Mouse (Mus musculus) heart, embryonic 11.5 days (tissue): ENCODE results near the gene Gpr153. TPM values are rescaled to one million over a fixed set of nuclear protein-coding genes. Genes with fewer than 3 reads are reported as not detected.

Experiments
- ATAC-seq: fragments of 200-750 bp; cut with Nextera tagmentation; replicated peaks from 2 replicates; pipeline ENCODE4 v1.8.0; 2017; ENCODE audit warnings: moderate library complexity; ENCODE audit not compliant: insufficient number of reproducible peaks, low FRiP score, low TSS enrichment
- H3K27ac ChIP-seq: fragments of 300-500 bp; sonication (generic); 2 replicates; pipeline ENCODE4 v1.5.1; 2014; ENCODE audit warnings: mild to moderate bottlenecking, low read depth, low read length
- H3K27me3 ChIP-seq: fragments of 300-500 bp; sonication (generic); 2 replicates; pipeline ENCODE4 v1.6.1; 2014; ENCODE audit warnings: mild to moderate bottlenecking, low read length, mixed read lengths; ENCODE audit not compliant: control insufficient read depth, insufficient read depth
- H3K36me3 ChIP-seq: fragments of 300-500 bp; sonication (generic); 2 replicates; pipeline ENCODE4 v1.6.1; 2014; ENCODE audit warnings: mild to moderate bottlenecking, low read length, moderate library complexity, mixed read lengths; ENCODE audit not compliant: control insufficient read depth, insufficient read depth
- H3K4me1 ChIP-seq: fragments of 300-500 bp; sonication (generic); 2 replicates; pipeline ENCODE4 v1.6.1; 2014; ENCODE audit warnings: low read length; ENCODE audit not compliant: control insufficient read depth, insufficient read depth
- H3K4me2 ChIP-seq: fragments of 300-500 bp; sonication (generic); 2 replicates; pipeline ENCODE4 v1.6.1; 2014; ENCODE audit warnings: mild to moderate bottlenecking, moderate library complexity
- H3K4me3 ChIP-seq: fragments of 300-500 bp; sonication (generic); 2 replicates; pipeline ENCODE4 v1.5.1; 2014; ENCODE audit warnings: low read depth, low read length
- H3K9ac ChIP-seq: fragments of 300-500 bp; sonication (generic); 2 replicates; pipeline ENCODE4 v1.6.1; 2014; ENCODE audit warnings: mild to moderate bottlenecking, low read depth, low read length, moderate library complexity
- H3K9me3 ChIP-seq: fragments of 300-500 bp; sonication (generic); replicated peaks from 2 replicates; pipeline ENCODE4 v1.6.1; 2016; ENCODE audit warnings: low read length; ENCODE audit not compliant: control insufficient read depth
- WGBS: fragments of 180-500 bp; shearing (Covaris S2); extraction: QIAGEN DNeasy Blood & Tissue Kit; methylation state at CpG from one replicate; pipeline ENCODE4 v1.1.7; 2014; ENCODE audit not compliant: insufficient replicate concordance; 5-methylcytosine and 5-hydroxymethylcytosine counted together
- polyA plus RNA-seq: library from polyadenylated mRNA; unstranded; fragments of >200 nt; fragmentation: Nextera tagmentation; extraction: Ambion mirVana; gene quantifications from 2 replicates; pipeline ENCODE4 v1.2.1, GENCODE M21; 2014

Gene Gpr153
- polyA plus RNA-seq, 1 experiment from 2014 or later = 7.8 TPM

DNA sequence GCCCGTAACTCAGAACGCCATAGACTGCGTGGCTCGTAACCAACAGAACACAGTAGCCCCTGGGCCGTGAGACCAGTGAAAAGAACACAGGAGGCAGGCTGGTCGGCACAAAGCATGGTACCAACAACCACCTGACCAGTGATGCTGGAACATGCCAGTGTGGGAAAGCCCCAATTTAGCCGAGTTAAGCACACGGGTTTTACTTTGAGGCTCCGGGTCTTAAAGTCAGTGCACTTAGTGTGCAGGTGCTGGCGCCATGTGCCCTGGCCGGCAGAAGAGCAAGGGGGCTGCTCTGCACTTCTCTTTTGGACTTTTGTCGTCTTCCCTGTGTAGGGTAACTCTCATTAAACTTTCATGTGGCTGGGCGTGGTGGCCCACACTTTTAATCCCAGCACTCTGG is 4.1 kb upstream of the Gpr153 start:
- Histone ChIP-seq H3K36me3 (no peaks in the 10 kb centered on the region; the same call in 1 of the 2 replicates), H3K4me2 (no peak overlapping the region), H3K27ac (no peak overlapping the region), H3K9ac (no peak overlapping the region), H3K9me3 (no peaks in the 10 kb centered on the region), H3K4me1 (peaks cover 34% of the 10 kb centered on the region), H3K27me3 (no peaks in the 10 kb centered on the region; the same call in 1 of the 2 replicates), H3K4me3 (no peak overlapping the region)
- 84% methylated on average over 13 of the region's 13 CpGs for WGBS
- ATAC-seq = no peak

- Histone ChIP-seq H3K27ac (no peak overlapping the region), H3K4me1 (peaks cover 40% of the 10 kb centered on the region), H3K27me3 (peaks cover 6% of the 10 kb centered on the region), H3K9me3 (no peaks in the 10 kb centered on the region), H3K36me3 (no peaks in the 10 kb centered on the region), H3K4me2 (no peak overlapping the region), H3K9ac (no peak overlapping the region), H3K4me3 (no peak overlapping the region)
- 74% methylated on average over 9 of the region's 9 CpGs for WGBS
- ATAC-seq = no peak
Measured at GRCm38 (mm10) chr4:152270599-152270998, 3.4 kb upstream of the Gpr153 start.

- 88% methylated on average over 11 of the region's 11 CpGs for WGBS
- Histone ChIP-seq H3K27me3 (peaks cover 10% of the 10 kb centered on the region), H3K27ac (no peak overlapping the region), H3K4me2 (no peak overlapping the region), H3K4me1 (peaks cover 39% of the 10 kb centered on the region), H3K9ac (no peak overlapping the region), H3K9me3 (no peaks in the 10 kb centered on the region), H3K4me3 (no peak overlapping the region), H3K36me3 (no peaks in the 10 kb centered on the region)
- ATAC-seq = no peak
Measured at GRCm38 (mm10) chr4:152271334-152271733, 2.7 kb upstream of the Gpr153 start.

- no peak for ATAC-seq
- Histone ChIP-seq H3K4me1 (peaks cover 37% of the 10 kb centered on the region), H3K36me3 (no peaks in the 10 kb centered on the region), H3K27me3 (peaks cover 14% of the 10 kb centered on the region), H3K9ac (0 out of 2 replicates have a peak overlapping the region, but pooled peaks have one; percentile 18), H3K4me3 (no peak overlapping the region), H3K9me3 (no peaks in the 10 kb centered on the region), H3K27ac (peak overlapping the region; percentile 84; the same call in 1 of the 2 replicates), H3K4me2 (no peak overlapping the region)
- WGBS = 70% methylated on average over 7 of the region's 7 CpGs
Measured at GRCm38 (mm10) chr4:152272006-152272405, 2.0 kb upstream of the Gpr153 start.

DNA sequence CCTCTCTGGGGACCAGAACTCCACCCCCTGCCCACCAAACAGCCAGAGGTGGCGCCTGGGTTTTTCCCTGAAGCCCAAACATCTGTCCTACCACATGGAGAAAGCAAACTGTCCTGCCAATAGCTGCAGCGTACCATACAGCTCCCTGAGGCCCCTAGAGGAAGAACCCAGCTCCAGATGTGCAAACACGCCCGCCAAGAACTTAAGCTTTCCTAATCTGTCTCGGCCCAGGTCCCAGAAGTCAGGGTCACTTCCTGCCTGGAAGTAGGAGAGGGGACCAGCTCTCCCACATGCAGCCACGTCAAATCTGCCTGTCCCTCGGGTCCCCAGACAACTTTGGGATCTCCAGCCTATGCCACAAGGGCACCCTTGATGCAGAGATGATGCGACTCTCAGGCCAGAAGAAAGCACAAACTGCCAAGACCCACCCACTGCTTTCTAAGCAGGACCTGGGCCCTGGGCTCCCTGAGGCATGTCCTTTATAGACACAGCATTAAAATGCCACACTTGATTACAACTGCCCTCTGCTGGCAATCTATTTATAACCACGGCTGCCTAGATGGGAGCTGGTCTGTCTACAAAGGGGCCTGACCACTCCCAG is 1.5 kb upstream of the Gpr153 start:
- Histone ChIP-seq H3K4me1 (peaks cover 37% of the 10 kb centered on the region), H3K9me3 (no peaks in the 10 kb centered on the region), H3K27me3 (peaks cover 14% of the 10 kb centered on the region), H3K4me2 (no peak overlapping the region), H3K27ac (peak overlapping the region; percentile 84), H3K4me3 (no peak overlapping the region), H3K9ac (0 out of 2 replicates have a peak overlapping the region, but pooled peaks have one; percentile 18), H3K36me3 (no peaks in the 10 kb centered on the region)
- 24% methylated on average over 9 of the region's 9 CpGs for WGBS
- ATAC-seq = no peak

GRCm38 (mm10) chr4:152273191-152273590 is 841 bp upstream of the Gpr153 start:
- peaks cover 14% of the 10 kb centered on the region for H3K27me3 ChIP-seq
- H3K4me3 ChIP-seq = no peak overlapping the region; the same call in 1 of the 2 replicates

DNA sequence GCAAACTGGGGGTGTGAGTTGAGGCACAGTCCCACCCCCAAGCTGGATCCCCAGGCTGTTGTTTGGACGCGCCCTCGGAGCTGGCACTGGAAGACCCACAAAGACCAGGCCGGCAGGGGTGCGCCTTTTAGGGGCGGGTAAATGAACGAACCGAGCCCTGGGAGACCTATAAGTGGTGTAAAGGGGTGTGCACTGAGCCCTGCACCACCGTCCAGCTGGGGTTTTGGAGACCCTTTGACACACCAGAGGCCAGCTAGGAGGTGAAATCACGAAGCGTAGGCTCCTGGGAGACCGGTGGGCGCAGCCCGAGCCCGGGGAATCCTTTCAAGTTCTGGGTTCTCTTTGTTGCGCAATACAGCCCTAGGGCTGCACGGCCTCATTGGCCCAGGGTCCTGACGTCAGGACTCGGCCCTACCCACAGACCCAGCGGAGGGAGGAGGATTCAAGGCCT is 674 bp downstream of the Gpr153 start:
- Histone ChIP-seq H3K27ac (0 out of 2 replicates have a peak overlapping the region, but pooled peaks have one; percentile 84), H3K9ac (peak overlapping the region; percentile 85), H3K9me3 (no peaks in the 10 kb centered on the region), H3K4me1 (peaks cover 34% of the 10 kb centered on the region), H3K27me3 (peaks cover 17% of the 10 kb centered on the region), H3K36me3 (no peaks in the 10 kb centered on the region), H3K4me2 (peak overlapping the region; percentile 95), H3K4me3 (peak overlapping the region; percentile 63)
- WGBS = 2% methylated on average over 20 of the region's 20 CpGs
- ATAC-seq = no peak

More at GRCm38 (mm10) chr4:152273191-152273590, 841 bp upstream of the Gpr153 start:
- Histone ChIP-seq H3K4me2 (peak overlapping the region; percentile 95), H3K36me3 (no peaks in the 10 kb centered on the region), H3K9ac (no peak overlapping the region), H3K27ac (peak overlapping the region; percentile 84), H3K4me1 (peaks cover 37% of the 10 kb centered on the region), H3K9me3 (no peaks in the 10 kb centered on the region)
- ATAC-seq = no peak
- 29% methylated on average over 3 of the region's 3 CpGs for WGBS

DNA sequence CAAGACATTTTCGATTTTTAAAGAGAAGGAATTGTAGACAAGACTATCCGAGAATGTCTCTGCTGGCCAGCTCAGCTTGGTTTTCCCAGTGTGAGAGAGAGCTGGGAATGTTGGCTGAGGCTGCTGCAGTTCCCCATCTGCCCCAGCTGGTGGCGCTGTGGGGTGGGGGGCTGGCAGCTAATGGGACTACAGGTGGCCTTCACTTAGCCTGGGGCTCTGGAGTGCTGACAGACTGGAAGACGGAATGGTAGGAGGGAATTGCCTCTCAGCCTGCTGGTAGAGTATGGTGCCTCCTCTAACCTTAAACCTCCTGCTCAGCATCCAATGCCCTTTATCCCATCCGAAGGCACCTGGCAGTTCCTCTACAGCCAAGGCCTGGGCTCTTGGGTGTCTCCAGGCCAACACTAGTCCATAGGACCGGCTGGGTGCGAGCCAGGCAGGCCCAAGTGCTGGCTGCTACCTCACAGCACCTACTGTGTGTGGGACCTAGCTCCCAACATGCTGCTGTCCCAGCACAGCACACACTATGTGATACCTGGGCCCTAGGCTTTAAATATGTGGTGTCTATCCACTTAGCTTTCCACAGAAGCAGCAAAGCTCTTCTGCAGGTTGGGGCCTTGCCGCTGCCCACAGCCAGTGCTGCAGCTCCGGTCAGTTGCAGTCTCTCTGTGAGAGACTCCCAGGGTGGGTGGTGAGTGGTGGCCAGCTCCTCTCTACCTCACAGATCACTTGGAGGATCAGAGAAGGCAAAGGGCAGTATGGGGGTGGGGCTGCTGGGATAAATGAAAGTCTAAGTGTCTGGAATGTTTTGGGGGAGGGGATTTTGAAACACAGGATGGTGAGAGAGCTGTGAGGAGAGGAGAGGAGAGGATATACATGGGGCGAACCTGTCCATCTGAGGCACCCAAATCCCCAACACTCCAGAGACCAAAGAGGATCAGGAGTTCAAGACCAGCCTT is 2.6 kb downstream of the Gpr153 start:
- no peak for ATAC-seq
- 45% methylated on average over 10 of the region's 10 CpGs for WGBS
- H3K27me3 ChIP-seq = peaks cover 37% of the 10 kb centered on the region

More for the DNA sequence above, 2.6 kb downstream of the Gpr153 start:
- Histone ChIP-seq H3K9me3 (no peaks in the 10 kb centered on the region), H3K36me3 (no peaks in the 10 kb centered on the region), H3K4me3 (no peak overlapping the region), H3K27ac (no peak overlapping the region), H3K4me2 (no peak overlapping the region), H3K4me1 (peaks cover 33% of the 10 kb centered on the region), H3K9ac (no peak overlapping the region)
